ENCODE assay signal across 14 mouse cellular contexts in genomic region chr2:160220562-160221021, GRCm38 (mm10).
DNase-seq lines count a peak whose midpoint lies in the region; ATAC-seq lines count a peak whose summit lies in the region.
"Had no signal": no experiment of that assay in that cellular context is flagged by ENCODE, and none has a peak within 500 bp of the region (broad histone marks: within the 10 kb centered on the region; RNA-seq: fewer than 3 reads in every experiment).

No protein-coding gene starts in this region.

- H3K27ac ChIP-seq in hindbrain, embryonic 10.5 days = 0 out of 2 replicates have a peak overlapping the region, but pooled peaks have one; percentile 12
- no peak overlapping the region for H3K27ac ChIP-seq in hindbrain, embryonic 13.5 days
- H3K27ac ChIP-seq in neural tube, embryonic 15.5 days (replicated peaks) = no peak overlapping the region
- peak overlapping the region; percentile 40 for H3K27ac ChIP-seq in macrophage
- H3K27ac ChIP-seq: heart, adult 2 months had no signal

- H3K4me1 ChIP-seq in hindbrain, embryonic 10.5 days (replicated peaks) = peaks cover 22% of the 10 kb centered on the region
- no peaks in the 10 kb centered on the region for H3K4me1 ChIP-seq in hindbrain, embryonic 13.5 days (replicated peaks)
- H3K4me1 ChIP-seq in neural tube, embryonic 15.5 days = no peaks in the 10 kb centered on the region

- H3K9me3 ChIP-seq in hindbrain, embryonic 10.5 days = no peaks in the 10 kb centered on the region
- H3K9me3 ChIP-seq in hindbrain, embryonic 13.5 days = no peaks in the 10 kb centered on the region
- no peaks in the 10 kb centered on the region for H3K9me3 ChIP-seq in neural tube, embryonic 15.5 days (replicated peaks)

- H3K36me3 ChIP-seq in hindbrain, embryonic 10.5 days = no peaks in the 10 kb centered on the region
- H3K36me3 ChIP-seq in hindbrain, embryonic 13.5 days = no peaks in the 10 kb centered on the region
- H3K36me3 ChIP-seq in neural tube, embryonic 15.5 days = no peaks in the 10 kb centered on the region
- no peaks in the 10 kb centered on the region for H3K36me3 ChIP-seq in macrophage (ENCODE audit: inconsistent target)

- no peak overlapping the region for H3K9ac ChIP-seq in hindbrain, embryonic 13.5 days
- no peak overlapping the region for H3K9ac ChIP-seq in neural tube, embryonic 15.5 days (replicated peaks)
- H3K9ac ChIP-seq: liver, postnatal 0 days had no signal

- H3K79me2 ChIP-seq in macrophage (ENCODE audit: inconsistent target) = no peaks in the 10 kb centered on the region

- H3K4me2 ChIP-seq in hindbrain, embryonic 13.5 days = no peak overlapping the region
- no peak overlapping the region for H3K4me2 ChIP-seq in neural tube, embryonic 15.5 days

- no peak overlapping the region for H3K4me3 ChIP-seq in hindbrain, embryonic 10.5 days
- H3K4me3 ChIP-seq in hindbrain, embryonic 13.5 days = no peak overlapping the region
- no peak overlapping the region for H3K4me3 ChIP-seq in neural tube, embryonic 15.5 days (replicated peaks)
- H3K4me3 ChIP-seq in macrophage (ENCODE audit: inconsistent target) = no peak overlapping the region
- H3K4me3 ChIP-seq: heart, adult 2 months had no signal

- ATAC-seq in hindbrain, embryonic 13.5 days (ENCODE audit: low FRiP score) = no peak
- no peak for ATAC-seq in neural tube, embryonic 15.5 days (ENCODE audit: low FRiP score)
- ATAC-seq: liver, postnatal 0 days had no signal

- 18% methylated on average over 7 of the region's 7 CpGs for WGBS in hindbrain, embryonic 10.5 days
- WGBS in hindbrain, embryonic 13.5 days = 15% methylated on average over 7 of the region's 7 CpGs
- 15% methylated on average over 7 of the region's 7 CpGs for WGBS in neural tube, embryonic 15.5 days
- 32% methylated on average over 7 of the region's 7 CpGs for WGBS in macrophage (ENCODE audit: missing documents)

- peaks cover 81% of the 10 kb centered on the region for H3K27me3 ChIP-seq in hindbrain, embryonic 10.5 days (ENCODE audit: insufficient read depth, poor library complexity, severe bottlenecking)
- H3K27me3 ChIP-seq in hindbrain, embryonic 13.5 days = peaks cover 57% of the 10 kb centered on the region
- H3K27me3 ChIP-seq in neural tube, embryonic 15.5 days (replicated peaks) = peaks cover 16% of the 10 kb centered on the region

- DNase-seq in hindbrain, embryonic 10.5 days (ENCODE audit: low spot score) = peak; percentile 36
- peak; percentile 20 for DNase-seq in neural tube, embryonic 10.5 days (ENCODE audit: extremely low spot score, low spot score)
- DNase-seq in left cerebral cortex, adult 11 months (ENCODE audit: low spot score) = no peak
- DNase-seq in thymus, postnatal 25 days = no peak
- no peak for DNase-seq in cerebellum, postnatal 10 days
- DNase-seq: adrenal gland, postnatal 36 days; cerebellum, adult 11-12 months; heart, adult 2 months; heart, postnatal 14 days; liver, postnatal 0 days; spleen, adult 18-20 months had no signal

Comparison
In these comparisons a context has a peak if more than half of its experiments do, and no peak if none do; other contexts are left out.
1. H3K27ac ChIP-seq: peak in hindbrain, embryonic 10.5 days (single experiment) and macrophage (single experiment); none in hindbrain, embryonic 13.5 days (single experiment) and neural tube, embryonic 15.5 days (single experiment).
2. DNase-seq: peak in hindbrain, embryonic 10.5 days (single experiment) and neural tube, embryonic 10.5 days (single experiment); none in left cerebral cortex, adult 11 months (single experiment), thymus, postnatal 25 days (single experiment) and cerebellum, postnatal 10 days (0 of 2).